Mouse (Mus musculus) heart, postnatal 0 days (tissue): ENCODE measurements around the gene Gm10142.

Experiments used
- CTCF ChIP-seq: IDR thresholded peaks from 2 replicates; pipeline ENCODE4 v1.5.1; 2016; ENCODE audit warnings: antibody characterized with exemption, control low read depth, low read depth
- EP300 ChIP-seq: IDR thresholded peaks from 2 replicates; pipeline ENCODE4 v1.6.1; 2016; ENCODE audit warnings: antibody characterized with exemption, low read depth

DNA sequence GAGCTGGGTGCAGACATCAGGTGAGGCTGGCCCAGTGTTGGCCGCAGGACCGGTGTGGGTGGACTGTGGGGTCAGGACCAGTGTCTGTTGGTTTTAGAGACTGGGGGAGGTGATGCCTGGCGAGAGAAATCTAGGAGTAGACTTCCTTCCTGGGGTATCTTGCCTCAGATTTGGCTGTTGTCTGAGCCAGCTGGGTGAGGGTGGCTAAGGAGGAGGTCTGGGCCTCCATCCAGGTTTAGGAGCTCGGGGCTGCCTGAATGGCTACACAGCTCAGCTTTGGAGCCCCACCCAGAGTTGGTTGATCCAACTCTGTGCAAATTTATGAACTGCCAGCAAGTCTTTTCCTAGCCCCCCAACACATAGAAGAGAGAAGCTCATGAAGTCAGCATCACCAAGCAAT lies 48.2 kb upstream of the Gm10142 start:
- TF ChIP-seq EP300 (no peak), CTCF (no peak)
